Mouse (Mus musculus) common myeloid progenitor, adult 5-6 weeks (primary cell): Measurements from ENCODE around the gene Tex101. TPM values are rescaled to one million over a fixed set of nuclear protein-coding genes. Genes with fewer than 3 reads are reported as not detected.
"Not testable (repeated sequence)": the region's sequence is repeated elsewhere in the genome, so short reads cannot be mapped to it uniquely, and the experiment has no call there.

Experiments used
- ATAC-seq: replicated peaks from 2 replicates; pipeline ENCODE4 v1.8.0; 2016; ENCODE audit warnings: low read depth, mild to moderate bottlenecking, moderate TSS enrichment, inconsistent platforms; ENCODE audit not compliant: poor library complexity, severe bottlenecking
- total RNA-seq: library from RNA; stranded (forward); fragments of 200-1000, 187-1606 nt; gene quantifications from 2 replicates; pipeline ENCODE4 v1.2.3, GENCODE M21; 2017

Gene Tex101
- not detected in 2 replicates for total RNA-seq

- no peak for ATAC-seq
These were observed at the start of gene Tex101 for GRCm38 (mm10) chr7:24676575-24676974. Tex101 (minus strand) TSS chr7:24676675.

DNA sequence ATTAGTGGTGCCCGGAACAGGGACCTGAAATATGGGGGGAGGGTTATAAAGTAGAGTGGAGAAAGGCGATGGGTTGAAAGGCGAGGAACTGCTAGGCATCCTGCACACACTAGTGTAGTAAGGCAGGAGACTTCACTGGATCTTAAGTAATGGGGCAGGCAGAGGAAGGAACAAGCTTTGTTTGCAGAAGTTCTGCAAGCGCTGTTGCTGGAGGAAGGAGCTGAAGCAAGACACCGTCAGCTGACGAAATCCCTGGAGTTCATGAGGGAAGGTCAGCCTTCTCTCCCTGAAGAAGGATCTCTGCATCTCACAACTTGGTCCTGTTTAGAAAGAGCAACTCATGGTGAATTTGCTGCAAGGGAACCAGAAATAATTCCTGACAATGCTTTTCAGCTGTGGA lies 38.6 kb upstream of the Tex101 start:
- ATAC-seq: no peak

DNA sequence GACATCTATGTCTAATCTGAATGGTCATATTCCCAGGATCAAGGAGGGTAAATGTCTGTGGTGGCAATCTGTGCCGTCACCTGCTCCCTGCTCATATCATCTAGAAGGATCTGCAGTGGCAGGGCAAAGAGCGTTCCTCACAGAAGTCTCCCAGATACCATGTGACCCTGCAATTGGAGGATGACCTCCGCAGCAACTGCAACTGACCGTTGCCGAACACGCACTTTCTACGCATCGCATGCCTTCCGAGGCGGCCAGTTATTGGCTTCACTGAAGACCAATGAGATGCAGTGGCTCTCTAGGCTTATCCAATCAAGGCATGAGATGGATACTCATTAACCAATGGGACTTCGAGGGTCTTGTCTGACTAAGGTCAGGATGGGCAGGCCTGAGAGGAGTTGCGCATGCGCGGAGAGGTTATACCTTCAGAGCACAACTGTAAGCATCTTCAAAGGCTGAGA lies 32.4 kb upstream of the Tex101 start, which contains the start of gene BC049730:
Gene BC049730, plus strand, starts transcription at position 411 of the 461 bp plus-strand sequence.
- ATAC-seq: no peak

DNA sequence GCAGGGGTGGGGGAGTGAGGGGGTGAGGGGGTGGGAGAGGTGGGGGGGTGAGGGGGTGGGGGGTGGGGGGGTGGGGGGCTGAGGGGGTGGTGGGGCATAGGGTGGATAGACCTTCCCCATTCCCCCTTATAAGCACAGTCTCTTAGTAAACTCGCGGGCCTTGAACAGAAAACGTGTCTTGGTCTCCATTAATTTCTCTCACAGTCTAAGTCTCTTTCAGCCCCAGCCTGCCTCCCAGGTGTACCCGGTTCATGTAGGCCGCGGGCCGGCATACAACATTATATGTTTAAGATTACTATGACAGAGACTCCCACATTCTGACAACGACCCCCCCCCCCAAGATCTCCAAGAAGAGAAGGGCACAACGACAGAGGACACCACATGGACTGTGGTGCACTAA lies 26.4 kb upstream of the Tex101 start:
- not testable (repeated sequence) for ATAC-seq

GRCm38 (mm10) chr7:24697891-24698290 lies 21.4 kb upstream of the Tex101 start:
- ATAC-seq: not testable (repeated sequence)

- not testable (repeated sequence) for ATAC-seq
These were observed 16.2 kb upstream of the Tex101 start for GRCm38 (mm10) chr7:24692693-24693092.

- ATAC-seq: not testable (repeated sequence)
These were observed 11.0 kb upstream of the Tex101 start for GRCm38 (mm10) chr7:24687519-24687918.

GRCm38 (mm10) chr7:24684121-24684520 lies 7.6 kb upstream of the Tex101 start:
- not testable (repeated sequence) for ATAC-seq

DNA sequence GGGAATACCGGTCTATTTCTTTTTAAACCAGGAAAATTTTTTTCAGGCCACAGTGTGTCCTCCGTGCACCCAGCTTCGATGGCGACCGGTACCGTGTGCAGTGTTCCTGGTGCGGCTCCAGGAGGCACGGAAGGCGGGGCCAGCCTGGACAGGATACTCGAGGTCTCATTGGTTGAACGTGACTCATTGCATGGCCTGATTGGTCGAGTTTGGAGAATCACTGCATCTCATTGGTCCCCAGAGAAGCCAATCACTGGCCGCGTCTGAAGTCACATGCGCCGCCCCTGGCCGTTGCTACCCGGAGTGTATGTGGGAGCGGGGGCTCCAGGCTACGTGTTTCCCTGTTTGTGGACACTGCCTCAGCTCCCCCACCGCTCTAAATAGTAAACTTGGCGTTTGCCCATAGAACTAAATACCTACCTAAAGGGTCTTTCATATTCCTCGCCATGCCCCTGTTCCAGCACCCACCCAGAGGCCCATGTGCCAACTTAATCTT lies 4.5 kb downstream of the Tex101 start:
- no peak for ATAC-seq

DNA sequence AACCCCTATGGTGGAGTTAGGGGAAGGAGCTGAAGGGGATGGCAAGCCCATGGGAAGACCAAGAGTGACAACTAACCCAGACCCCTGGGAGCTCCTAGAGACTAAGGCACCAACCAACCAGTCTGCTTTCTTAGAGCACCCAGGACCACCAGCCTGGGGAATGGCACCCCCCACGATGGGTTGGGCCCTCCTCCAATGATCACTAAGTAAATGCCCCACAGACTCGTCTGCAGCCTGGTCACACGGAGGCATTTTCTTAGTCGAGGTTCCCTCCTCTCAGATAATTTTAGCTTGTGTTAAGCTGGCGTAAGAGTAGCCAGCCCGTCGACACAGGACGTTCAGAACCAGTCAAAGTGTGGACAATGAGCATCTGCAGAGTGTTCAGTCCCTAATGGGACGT lies 11.5 kb downstream of the Tex101 start:
- ATAC-seq: no peak

- no peak for ATAC-seq
These were observed 12.2 kb downstream of the Tex101 start for GRCm38 (mm10) chr7:24664301-24664700.

GRCm38 (mm10) chr7:24662575-24662974 lies 13.9 kb downstream of the Tex101 start:
- ATAC-seq: peak; percentile 90

GRCm38 (mm10) chr7:24661118-24661904 lies 15.2 kb downstream of the Tex101 start:
- peak; percentile 49 for ATAC-seq

DNA sequence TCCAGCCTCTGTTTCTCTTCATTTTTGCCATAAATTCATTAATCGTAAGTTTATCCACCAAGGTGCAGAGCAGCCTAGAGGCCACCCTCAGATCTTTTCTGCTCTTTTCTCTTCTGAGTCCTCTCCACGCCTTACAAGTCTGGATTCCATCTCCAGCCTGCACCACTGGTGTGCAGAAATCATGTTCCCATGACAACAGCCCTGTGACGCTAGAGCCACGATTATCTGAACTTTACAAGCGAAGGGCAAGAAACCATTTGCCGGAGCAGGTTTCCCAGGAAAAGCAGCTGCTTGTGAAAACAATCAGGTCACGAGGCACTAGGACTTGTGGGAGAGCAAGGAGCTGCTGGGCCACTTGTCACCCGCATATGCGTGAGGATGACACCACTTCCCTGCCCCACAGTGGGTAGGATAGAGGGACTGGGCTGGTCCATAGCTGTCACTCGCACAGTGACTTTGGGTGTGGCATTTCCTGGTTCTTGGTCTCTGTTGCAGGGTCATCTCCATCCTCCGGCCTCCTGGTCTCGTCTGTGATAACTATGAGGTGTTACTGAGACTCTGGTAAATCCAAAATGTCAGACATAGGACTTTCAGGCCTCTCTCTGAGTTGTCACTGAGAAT lies 16.6 kb downstream of the Tex101 start:
- ATAC-seq: no peak

- ATAC-seq: peak; percentile 84
These were observed 22.8 kb downstream of the Tex101 start for GRCm38 (mm10) chr7:24653681-24654080.

DNA sequence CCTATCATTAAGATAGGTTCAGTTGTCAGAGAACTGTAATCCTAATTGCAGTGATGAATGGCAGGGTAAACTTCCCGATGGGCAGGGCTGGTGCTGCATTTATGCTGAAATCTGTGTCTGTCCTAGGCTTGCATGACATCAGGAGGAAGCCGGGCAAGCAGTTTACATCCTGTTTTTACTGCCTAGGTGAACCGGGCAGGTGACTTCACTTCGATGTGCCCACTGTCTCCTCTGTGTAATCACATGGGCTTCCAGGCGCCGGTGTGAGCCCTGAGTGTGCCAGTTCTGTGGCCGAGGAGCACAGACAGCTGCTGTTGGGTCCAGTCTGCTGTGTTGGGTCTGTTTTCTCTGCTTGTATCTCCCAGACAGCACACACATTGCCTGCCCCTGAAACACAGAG lies 30.0 kb downstream of the Tex101 start:
- no peak for ATAC-seq

DNA sequence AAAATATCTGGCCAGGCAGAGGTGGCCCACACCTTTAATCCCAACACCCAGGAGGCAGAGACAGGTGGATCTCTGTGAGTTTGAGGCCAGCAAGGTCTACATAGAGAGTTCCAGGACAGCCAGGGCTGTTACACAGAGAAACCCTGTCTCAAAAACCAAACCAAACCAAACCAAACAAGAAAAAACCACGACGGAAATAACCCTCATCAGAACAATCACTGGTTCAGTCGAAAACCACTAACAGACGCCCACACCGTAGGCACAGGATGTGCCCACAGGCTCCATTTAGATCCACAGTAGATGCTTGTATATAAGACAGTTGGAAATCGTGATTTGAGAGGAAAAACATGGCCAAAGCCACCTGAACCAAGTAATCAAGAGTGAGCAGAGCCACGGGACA lies 31.5 kb downstream of the Tex101 start:
- peak; percentile 48; the same call in 1 of the 2 replicates for ATAC-seq

- ATAC-seq: no peak
These were observed 32.0 kb downstream of the Tex101 start for GRCm38 (mm10) chr7:24644492-24644891.

GRCm38 (mm10) chr7:24642491-24642890 lies 34.0 kb downstream of the Tex101 start:
- ATAC-seq: peak; percentile 67

GRCm38 (mm10) chr7:24640450-24640849 lies 36.0 kb downstream of the Tex101 start:
- ATAC-seq: no peak
